Comparison of ENCODE assay signal across 26 mouse cellular contexts in genomic region chr3:87855936-87856335, GRCm38 (mm10). TPM values are rescaled to one million over a fixed set of nuclear protein-coding genes. Genes with fewer than 3 reads are reported as not detected.
DNase-seq lines count a peak whose midpoint lies in the region; ATAC-seq and TF ChIP-seq lines count a peak whose summit lies in the region.
"Had no signal": no experiment of that assay in that cellular context is flagged by ENCODE, and none has a peak within 500 bp of the region (broad histone marks: within the 10 kb centered on the region; RNA-seq: fewer than 3 reads in every experiment).

No protein-coding gene starts in this region.

- H3K9me3 ChIP-seq in limb, embryonic 13.5 days = no peaks in the 10 kb centered on the region
- no peaks in the 10 kb centered on the region for H3K9me3 ChIP-seq in limb, embryonic 10.5 days (replicated peaks)
- H3K9me3 ChIP-seq in stomach, embryonic 16.5 days (replicated peaks; ENCODE audit: control insufficient read depth, low read length) = no peaks in the 10 kb centered on the region
- no peaks in the 10 kb centered on the region for H3K9me3 ChIP-seq in stomach, postnatal 0 days (ENCODE audit: control insufficient read depth, low read length)
- H3K9me3 ChIP-seq: forebrain, embryonic 15.5 days; heart, embryonic 15.5 days; hindbrain, embryonic 12.5 days; limb, embryonic 15.5 days; stomach, embryonic 15.5 days had no signal

- no peaks in the 10 kb centered on the region for H3K27me3 ChIP-seq in limb, embryonic 13.5 days
- H3K27me3 ChIP-seq in limb, embryonic 10.5 days (ENCODE audit: low read depth, poor library complexity, severe bottlenecking) = no peaks in the 10 kb centered on the region
- H3K27me3 ChIP-seq in stomach, embryonic 16.5 days (ENCODE audit: control insufficient read depth, insufficient read depth, low read length) = no peaks in the 10 kb centered on the region
- H3K27me3 ChIP-seq in stomach, postnatal 0 days (ENCODE audit: control insufficient read depth, insufficient read depth, low read length) = no peaks in the 10 kb centered on the region
- H3K27me3 ChIP-seq: forebrain, embryonic 15.5 days; heart, embryonic 15.5 days; hindbrain, embryonic 12.5 days; limb, embryonic 15.5 days; stomach, embryonic 15.5 days had no signal

- H3K36me3 ChIP-seq in limb, embryonic 13.5 days = peaks cover 50% of the 10 kb centered on the region
- H3K36me3 ChIP-seq in limb, embryonic 10.5 days = peaks cover 54% of the 10 kb centered on the region
- peaks cover 10% of the 10 kb centered on the region for H3K36me3 ChIP-seq in stomach, embryonic 16.5 days (ENCODE audit: control insufficient read depth, insufficient read depth, low read length)
- H3K36me3 ChIP-seq in stomach, postnatal 0 days (ENCODE audit: control insufficient read depth, insufficient read depth, low read length) = peaks cover 18% of the 10 kb centered on the region; the same call in 1 of the 2 replicates

- no peak for TF ChIP-seq CTCF in stomach, postnatal 0 days (IDR thresholded peaks at IDR 0.05; ENCODE audit: low read depth)

- DNase-seq in gastrocnemius, postnatal 10 days = peak; percentile 37
- DNase-seq in gastrocnemius, adult 18-20 months (ENCODE audit: low spot score) = no peak
- no peak for DNase-seq in limb, embryonic 10.5 days (ENCODE audit: low spot score)
- DNase-seq in stomach, postnatal 0 days (ENCODE audit: low spot score) = no peak
- no peak for DNase-seq in right cerebral cortex, adult 2 months (ENCODE audit: low spot score in 2 of 2)
- no peak for DNase-seq in ovary, postnatal 14 days (ENCODE audit: low spot score)
- DNase-seq: adrenal gland, postnatal 14 days; cerebellum, adult 8-10 months; gastrocnemius, postnatal 25 days; kidney, postnatal 25 days; layer of hippocampus, postnatal 36 days; lung, postnatal 4 days; right cerebral cortex, adult 18-20 months had no signal

- ATAC-seq in limb, embryonic 13.5 days (ENCODE audit: low FRiP score, low read depth) = no peak
- ATAC-seq in stomach, embryonic 16.5 days (ENCODE audit: insufficient read depth, low FRiP score) = no peak
- ATAC-seq in stomach, postnatal 0 days (ENCODE audit: low FRiP score, low TSS enrichment) = no peak
- ATAC-seq: forebrain, embryonic 15.5 days; intestine, postnatal 0 days; midbrain, embryonic 16.5 days had no signal

- H3K4me3 ChIP-seq in limb, embryonic 13.5 days = no peak overlapping the region
- H3K4me3 ChIP-seq in limb, embryonic 10.5 days = no peak overlapping the region
- H3K4me3 ChIP-seq in stomach, embryonic 16.5 days (replicated peaks; ENCODE audit: low read length) = no peak overlapping the region
- H3K4me3 ChIP-seq in stomach, postnatal 0 days (ENCODE audit: low read depth, low read length) = no peak overlapping the region
- H3K4me3 ChIP-seq: forebrain, embryonic 15.5 days; heart, embryonic 15.5 days; hindbrain, embryonic 12.5 days; layer of hippocampus, adult 2 months; limb, embryonic 15.5 days; stomach, embryonic 15.5 days had no signal

- no peaks in the 10 kb centered on the region for H3K4me1 ChIP-seq in limb, embryonic 13.5 days
- peaks cover 9% of the 10 kb centered on the region; the same call in 1 of the 2 replicates for H3K4me1 ChIP-seq in limb, embryonic 10.5 days
- peaks cover 5% of the 10 kb centered on the region; the same call in 1 of the 2 replicates for H3K4me1 ChIP-seq in stomach, embryonic 16.5 days (ENCODE audit: control insufficient read depth, insufficient read depth, low read length)
- no peaks in the 10 kb centered on the region for H3K4me1 ChIP-seq in stomach, postnatal 0 days (replicated peaks; ENCODE audit: control insufficient read depth, insufficient read depth)
- H3K4me1 ChIP-seq: forebrain, embryonic 15.5 days; heart, embryonic 15.5 days; limb, embryonic 15.5 days had no signal

- 0 out of 2 replicates have a peak overlapping the region, but pooled peaks have one; percentile 7 for H3K27ac ChIP-seq in limb, embryonic 13.5 days
- H3K27ac ChIP-seq in limb, embryonic 10.5 days = no peak overlapping the region
- H3K27ac ChIP-seq in stomach, embryonic 16.5 days (ENCODE audit: low read length) = peak overlapping the region; percentile 14; the same call in 1 of the 2 replicates
- no peak overlapping the region for H3K27ac ChIP-seq in stomach, postnatal 0 days (replicated peaks)
- H3K27ac ChIP-seq: forebrain, embryonic 15.5 days; heart, embryonic 15.5 days; hindbrain, embryonic 12.5 days; layer of hippocampus, adult 2 months; limb, embryonic 15.5 days; stomach, embryonic 15.5 days had no signal

- no peak overlapping the region for H3K9ac ChIP-seq in limb, embryonic 13.5 days
- no peak overlapping the region for H3K9ac ChIP-seq in stomach, embryonic 16.5 days (ENCODE audit: low read length)
- H3K9ac ChIP-seq in stomach, postnatal 0 days (ENCODE audit: low read length) = no peak overlapping the region
- H3K9ac ChIP-seq: forebrain, embryonic 15.5 days; heart, embryonic 15.5 days; hindbrain, embryonic 12.5 days; limb, embryonic 15.5 days; stomach, embryonic 15.5 days had no signal

- H3K4me2 ChIP-seq in limb, embryonic 13.5 days (replicated peaks) = no peak overlapping the region
- H3K4me2 ChIP-seq in stomach, embryonic 16.5 days (ENCODE audit: low read depth, low read length) = no peak overlapping the region
- no peak overlapping the region for H3K4me2 ChIP-seq in stomach, postnatal 0 days (replicated peaks; ENCODE audit: low read depth)
- H3K4me2 ChIP-seq: forebrain, embryonic 15.5 days; heart, embryonic 15.5 days; hindbrain, embryonic 12.5 days; limb, embryonic 15.5 days; stomach, embryonic 15.5 days had no signal

- TF ChIP-seq EP300 in stomach, postnatal 0 days (optimal IDR thresholded peaks at IDR 0.05) = no peak

- WGBS in limb, embryonic 13.5 days = 85% methylated on average over 8 of the region's 8 CpGs
- 89% methylated on average over 8 of the region's 8 CpGs for WGBS in limb, embryonic 10.5 days
- WGBS in stomach, embryonic 16.5 days = 78% methylated on average over 8 of the region's 8 CpGs
- WGBS in stomach, postnatal 0 days = 68% methylated on average over 8 of the region's 8 CpGs

RNA-seq across cellular contexts. Expression of gene Sh2d2a, which starts 9.4 kb away (rescaled TPM):
- total RNA-seq in gastrocnemius, postnatal 10 days (2021) = under 1 TPM in 1 of 2 experiments, not detected in 1; 0.18 TPM
- not detected for total RNA-seq in gastrocnemius, adult 18-20 months (2021)
- polyA plus RNA-seq in limb, embryonic 13.5 days (2015; fragmentation: Nextera tagmentation; extraction: Ambion mirVana) = not detected in 2 replicates
- polyA plus RNA-seq in limb, embryonic 10.5 days (2016; fragmentation: Nextera tagmentation; extraction: Ambion mirVana) = 0.13 TPM in 1 of 2 replicates, not detected in the other
- 0.16 and 0.26 TPM in 2 replicates for polyA plus RNA-seq in stomach, embryonic 16.5 days (2015; fragmentation: Nextera tagmentation; extraction: Ambion mirVana)
- polyA plus RNA-seq in stomach, postnatal 0 days (2015; fragmentation: Nextera tagmentation; extraction: Ambion mirVana) = 0.08 and 0.11 TPM in 2 replicates
- total RNA-seq: layer of hippocampus, adult 2 months; layer of hippocampus, postnatal 36 days; left cerebral cortex, postnatal 14 days had no signal
- polyA plus RNA-seq: forebrain, embryonic 15.5 days; hindbrain, embryonic 12.5 days; midbrain, embryonic 16.5 days; neural tube, embryonic 14.5 days had no signal

RNA-seq across cellular contexts. Expression of gene Prcc, which starts 29.5 kb away (rescaled TPM):
- 10 to 100 TPM; 44.2 to 47.7 TPM for total RNA-seq in gastrocnemius, postnatal 10 days (2021)
- 10 to 100 TPM; 48.3 to 55.2 TPM for total RNA-seq in gastrocnemius, adult 18-20 months (2021)
- 17.1 and 18.7 TPM in 2 replicates for polyA plus RNA-seq in limb, embryonic 13.5 days (2015; fragmentation: Nextera tagmentation; extraction: Ambion mirVana)
- polyA plus RNA-seq in limb, embryonic 10.5 days (2016; fragmentation: Nextera tagmentation; extraction: Ambion mirVana) = 17.5 and 20.5 TPM in 2 replicates
- polyA plus RNA-seq in stomach, embryonic 16.5 days (2015; fragmentation: Nextera tagmentation; extraction: Ambion mirVana) = 6.7 and 7.5 TPM in 2 replicates
- 7.1 and 8.0 TPM in 2 replicates for polyA plus RNA-seq in stomach, postnatal 0 days (2015; fragmentation: Nextera tagmentation; extraction: Ambion mirVana)

RNA-seq across cellular contexts. Expression of gene Pear1, which starts 31.8 kb away (rescaled TPM):
- 10 to 100 TPM; 19.6 to 19.7 TPM for total RNA-seq in gastrocnemius, postnatal 10 days (2021)
- 1 to 10 TPM; 6.3 to 6.4 TPM for total RNA-seq in gastrocnemius, adult 18-20 months (2021)
- polyA plus RNA-seq in limb, embryonic 13.5 days (2015; fragmentation: Nextera tagmentation; extraction: Ambion mirVana) = 18.2 and 20.4 TPM in 2 replicates
- polyA plus RNA-seq in limb, embryonic 10.5 days (2016; fragmentation: Nextera tagmentation; extraction: Ambion mirVana) = 13.8 and 17.7 TPM in 2 replicates
- polyA plus RNA-seq in stomach, embryonic 16.5 days (2015; fragmentation: Nextera tagmentation; extraction: Ambion mirVana) = 22.6 and 25.5 TPM in 2 replicates
- polyA plus RNA-seq in stomach, postnatal 0 days (2015; fragmentation: Nextera tagmentation; extraction: Ambion mirVana) = 6.1 and 6.8 TPM in 2 replicates

RNA-seq across cellular contexts. Expression of gene Hdgf, which starts 50.2 kb away (rescaled TPM):
- 100 to 1,000 TPM; 192 to 197 TPM for total RNA-seq in gastrocnemius, postnatal 10 days (2021)
- 100 to 1,000 TPM; 219 to 232 TPM for total RNA-seq in gastrocnemius, adult 18-20 months (2021)
- 205 and 221 TPM in 2 replicates for polyA plus RNA-seq in limb, embryonic 13.5 days (2015; fragmentation: Nextera tagmentation; extraction: Ambion mirVana)
- polyA plus RNA-seq in limb, embryonic 10.5 days (2016; fragmentation: Nextera tagmentation; extraction: Ambion mirVana) = 272 and 313 TPM in 2 replicates
- 82.1 and 83.1 TPM in 2 replicates for polyA plus RNA-seq in stomach, embryonic 16.5 days (2015; fragmentation: Nextera tagmentation; extraction: Ambion mirVana)
- 165 and 168 TPM in 2 replicates for polyA plus RNA-seq in stomach, postnatal 0 days (2015; fragmentation: Nextera tagmentation; extraction: Ambion mirVana)

RNA-seq across cellular contexts. Expression of gene Insrr, which starts 59.2 kb away (rescaled TPM):
- under 1 TPM; 0.19 to 0.56 TPM for total RNA-seq in gastrocnemius, postnatal 10 days (2021)
- total RNA-seq in gastrocnemius, adult 18-20 months (2021) = not detected
- 0.27 and 0.51 TPM in 2 replicates for polyA plus RNA-seq in limb, embryonic 13.5 days (2015; fragmentation: Nextera tagmentation; extraction: Ambion mirVana)
- polyA plus RNA-seq in limb, embryonic 10.5 days (2016; fragmentation: Nextera tagmentation; extraction: Ambion mirVana) = 0.05 and 0.16 TPM in 2 replicates
- polyA plus RNA-seq in stomach, embryonic 16.5 days (2015; fragmentation: Nextera tagmentation; extraction: Ambion mirVana) = 0.41 and 0.50 TPM in 2 replicates
- polyA plus RNA-seq in stomach, postnatal 0 days (2015; fragmentation: Nextera tagmentation; extraction: Ambion mirVana) = 0.18 and 0.19 TPM in 2 replicates
- total RNA-seq: megakaryocyte-erythroid progenitor cell, adult 5-6 weeks had no signal

Comparison
In these comparisons a context has a peak if more than half of its experiments do, and no peak if none do; other contexts are left out.
1. H3K27ac ChIP-seq: peak in limb, embryonic 13.5 days (single experiment) and stomach, embryonic 16.5 days (single experiment); none in limb, embryonic 10.5 days (single experiment) and stomach, postnatal 0 days (single experiment).